ENCODE assay signal across 20 mouse cellular contexts in the genomic region with DNA sequence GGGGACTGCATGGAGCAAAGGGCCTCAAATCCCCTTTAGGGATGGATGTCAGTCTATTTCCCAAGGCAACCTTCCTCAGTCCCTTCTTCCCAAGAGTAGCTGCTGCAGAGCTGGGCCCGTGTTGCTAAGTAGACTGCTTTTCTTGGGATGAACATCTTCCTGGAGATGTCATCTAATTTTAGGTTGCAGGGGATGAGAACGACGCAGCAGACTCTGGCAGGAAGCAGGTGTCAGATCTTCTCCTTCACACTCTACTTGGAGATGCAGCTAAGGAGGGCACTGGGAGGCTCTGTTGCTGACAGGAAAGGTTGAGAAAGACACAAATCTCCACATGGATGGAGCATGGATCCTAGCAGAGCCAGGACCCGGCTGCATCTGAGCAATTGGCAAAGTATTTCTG.
A peak's percentile ranks its signal among the peaks of the same experiment; 100 is the strongest.
DNase-seq lines count a peak whose midpoint lies in the region; ATAC-seq lines count a peak whose summit lies in the region.
"Had no signal": no experiment of that assay in that cellular context is flagged by ENCODE, and none has a peak within 500 bp of the region (broad histone marks: within the 10 kb centered on the region; RNA-seq: fewer than 3 reads in every experiment).

No protein-coding gene starts in this region.

- no peak for ATAC-seq in megakaryocyte, adult 5-6 weeks (ENCODE audit: poor library complexity, severe bottlenecking)
- ATAC-seq: activated CD4-positive, CD25-positive, alpha-beta regulatory T cell, adult 4 months; hindbrain, postnatal 0 days; intestine, embryonic 16.5 days; liver, postnatal 0 days; lung, postnatal 0 days had no signal

- intact Hi-C loops in left cerebral cortex, postnatal 4 days (cut with DNase I): loop anchor here (10.0 kb wide), 1 partner anchor 152 kb away; the partner anchor contains the start of gene Mex3b
- intact Hi-C loops in left cerebral cortex, postnatal 14 days (cut with DNase I): loop anchor here (10.0 kb wide), 1 partner anchor 128 kb away; no protein-coding TSS in a partner anchor

- DNase-seq in left cerebral cortex, adult 11 months (ENCODE audit: low spot score): peak; percentile 30
- no peak for DNase-seq in left cerebral cortex, postnatal 4 days
- DNase-seq in frontal cortex, postnatal 36 days (ENCODE audit: low spot score in 2 of 2): peak; percentile 39 to 69
- DNase-seq in left cerebral cortex, postnatal 14 days (ENCODE audit: low spot score in 2 of 2): peak; percentile 37 to 59
- DNase-seq in right cerebral cortex, postnatal 25 days: peak; percentile 25
- no peak for DNase-seq in natural killer cell, adult 2 months (ENCODE audit: low spot score in 2 of 2)
- DNase-seq: adrenal gland, adult 8-10 months; cerebellum, adult 8-10 months; cerebellum, postnatal 36 days; gastrocnemius, postnatal 10 days; kidney, adult 9 months; kidney, postnatal 14 days; layer of hippocampus, postnatal 36 days; liver, postnatal 0 days; thymus, postnatal 25 days had no signal

Comparison
In these comparisons a context has a peak if more than half of its experiments do, and no peak if none do; other contexts are left out.
1. DNase-seq: peak in left cerebral cortex, adult 11 months (single experiment), frontal cortex, postnatal 36 days (2 of 2), left cerebral cortex, postnatal 14 days (2 of 2) and right cerebral cortex, postnatal 25 days (single experiment); none in left cerebral cortex, postnatal 4 days (single experiment) and natural killer cell, adult 2 months (0 of 2).